Mouse (Mus musculus) cerebellum, postnatal 36 days (tissue): ENCODE measurements around the gene Dbt.
A peak's percentile ranks its signal among the peaks of the same experiment; 100 is the strongest.

Source experiments
- DNase-seq, 2 experiments: peaks; one replicate each; pipeline ENCODE4 v3.0.0; 2021 to 2022; ENCODE audit warnings: mixed read lengths in 2 of 2

Dbt gene

GRCm38 (mm10) chr3:116512904-116513716 is at the start of gene Dbt:
Gene Dbt, plus strand, starts transcription at chr3:116513070.
- peak; percentile 71 to 81 for DNase-seq

- no peak for DNase-seq
Observed at GRCm38 (mm10) chr3:116464318-116464717, 48.6 kb upstream of the Dbt start.

- DNase-seq = no peak
Observed at GRCm38 (mm10) chr3:116465709-116466108, 47.2 kb upstream of the Dbt start.

- DNase-seq = no peak
Observed at GRCm38 (mm10) chr3:116474602-116475001, 38.3 kb upstream of the Dbt start.

GRCm38 (mm10) chr3:116476686-116477298 is 36.1 kb upstream of the Dbt start:
- DNase-seq = no peak

GRCm38 (mm10) chr3:116477351-116477750 is 35.5 kb upstream of the Dbt start:
- DNase-seq = no peak

- no peak for DNase-seq
Observed at GRCm38 (mm10) chr3:116480119-116480518, 32.8 kb upstream of the Dbt start.

- DNase-seq = no peak
Observed at GRCm38 (mm10) chr3:116480937-116481336, 31.9 kb upstream of the Dbt start.

- DNase-seq = no peak
Observed at GRCm38 (mm10) chr3:116482724-116483123, 30.1 kb upstream of the Dbt start.

- DNase-seq = no peak
Observed at GRCm38 (mm10) chr3:116483271-116483670, 29.6 kb upstream of the Dbt start.

GRCm38 (mm10) chr3:116490920-116491319 is 21.9 kb upstream of the Dbt start:
- no peak for DNase-seq

- no peak for DNase-seq
Observed at GRCm38 (mm10) chr3:116491923-116492454, 20.9 kb upstream of the Dbt start.

- DNase-seq = no peak
Observed at GRCm38 (mm10) chr3:116493658-116494057, 19.2 kb upstream of the Dbt start.

GRCm38 (mm10) chr3:116495671-116496070 is 17.2 kb upstream of the Dbt start:
- DNase-seq = no peak

- DNase-seq = peak; percentile 99
Observed at GRCm38 (mm10) chr3:116507772-116508351, 5.0 kb upstream of the Dbt start, which contains the start of gene Rtca. Gene Rtca, minus strand, starts transcription at chr3:116508208.

- peak in 1 of 2 experiments; percentile 23 for DNase-seq
Observed at GRCm38 (mm10) chr3:116512151-116512903, 543 bp upstream of the Dbt start.

GRCm38 (mm10) chr3:116520141-116520761 is 7.4 kb downstream of the Dbt start:
- DNase-seq = no peak

GRCm38 (mm10) chr3:116529741-116530140 is 16.9 kb downstream of the Dbt start:
- DNase-seq = no peak

- no peak for DNase-seq
Observed at GRCm38 (mm10) chr3:116530826-116531225, 18.0 kb downstream of the Dbt start.

GRCm38 (mm10) chr3:116536428-116537199 is 23.7 kb downstream of the Dbt start:
- no peak for DNase-seq

- no peak for DNase-seq
Observed at GRCm38 (mm10) chr3:116537200-116537573, 24.3 kb downstream of the Dbt start.

- DNase-seq = no peak
Observed at GRCm38 (mm10) chr3:116542070-116542469, 29.2 kb downstream of the Dbt start.
